Comparison of ENCODE assay signal across 8 mouse cellular contexts in genomic region chr11:78163681-78164603, GRCm38 (mm10). TPM values are rescaled to one million over a fixed set of nuclear protein-coding genes. Genes with fewer than 3 reads are reported as not detected.
DNase-seq lines count a peak whose midpoint lies in the region; ATAC-seq lines count a peak whose summit lies in the region.

No protein-coding gene starts in this region.

- peak overlapping the region; percentile 99 for H3K9ac ChIP-seq in kidney, embryonic 14.5 days (ENCODE audit: low read depth, low read length)

- H3K27me3 ChIP-seq in megakaryocyte, embryonic 14.5 days (replicated peaks): peaks cover 49% of the 10 kb centered on the region
- H3K27me3 ChIP-seq in heart, embryonic 10.5 days (ENCODE audit: insufficient read depth, poor library complexity, severe bottlenecking): peaks cover 9% of the 10 kb centered on the region
- H3K27me3 ChIP-seq in kidney, embryonic 14.5 days (ENCODE audit: control insufficient read depth, insufficient read depth, low read length): no peaks in the 10 kb centered on the region

- peaks cover 80% of the 10 kb centered on the region for H3K4me1 ChIP-seq in megakaryocyte, embryonic 14.5 days
- H3K4me1 ChIP-seq in heart, embryonic 10.5 days: peaks cover 61% of the 10 kb centered on the region
- peaks cover 31% of the 10 kb centered on the region for H3K4me1 ChIP-seq in kidney, embryonic 14.5 days (ENCODE audit: control insufficient read depth, insufficient read depth, low read length)

- peak overlapping the region; percentile 98 for H3K27ac ChIP-seq in heart, embryonic 10.5 days
- H3K27ac ChIP-seq in kidney, embryonic 14.5 days (ENCODE audit: low read depth, low read length): peak overlapping the region; percentile 99

- peak overlapping the region; percentile 96 for H3K4me3 ChIP-seq in megakaryocyte, embryonic 14.5 days (replicated peaks)
- peak overlapping the region; percentile 100 for H3K4me3 ChIP-seq in heart, embryonic 10.5 days
- H3K4me3 ChIP-seq in kidney, embryonic 14.5 days (ENCODE audit: low read length): peak overlapping the region; percentile 100

- no peak for ATAC-seq in megakaryocyte, adult 5-6 weeks (ENCODE audit: poor library complexity, severe bottlenecking)
- ATAC-seq in kidney, embryonic 14.5 days (ENCODE audit: low FRiP score, low TSS enrichment): peak; percentile 71

- peaks cover 41% of the 10 kb centered on the region for H3K36me3 ChIP-seq in megakaryocyte, embryonic 14.5 days (replicated peaks; ENCODE audit: low read length)
- peaks cover 47% of the 10 kb centered on the region for H3K36me3 ChIP-seq in heart, embryonic 10.5 days
- peaks cover 36% of the 10 kb centered on the region for H3K36me3 ChIP-seq in kidney, embryonic 14.5 days (ENCODE audit: control insufficient read depth, insufficient read depth, low read length)

- under 1% methylated on average over 22 of the region's 22 CpGs for WGBS in heart, embryonic 10.5 days
- WGBS in kidney, embryonic 14.5 days: under 1% methylated on average over 21 of the region's 22 CpGs

- H3K9me3 ChIP-seq in megakaryocyte, embryonic 14.5 days: no peaks in the 10 kb centered on the region
- H3K9me3 ChIP-seq in heart, embryonic 10.5 days: no peaks in the 10 kb centered on the region
- H3K9me3 ChIP-seq in kidney, embryonic 14.5 days (ENCODE audit: control insufficient read depth, low read length): no peaks in the 10 kb centered on the region

- H3K4me2 ChIP-seq in kidney, embryonic 14.5 days (replicated peaks; ENCODE audit: low read depth, low read length): peak overlapping the region; percentile 75

- DNase-seq in embryo, embryonic 10.5 days (ENCODE audit: low spot score): peak; percentile 93
- DNase-seq in heart, embryonic 10.5 days (ENCODE audit: low spot score): peak; percentile 91
- peak; percentile 36 for DNase-seq in lung, postnatal 14 days
- DNase-seq in spleen, postnatal 10 days (ENCODE audit: low spot score in 2 of 2): peak; percentile 56 to 67
- DNase-seq in c-Kit-positive CD71-positive TER-119-positive erythroid progenitor cells, embryonic 14.5 days (ENCODE audit: low spot score): no peak

RNA-seq across cellular contexts. Expression of gene Traf4, which starts 1.4 kb away (rescaled TPM):
- 4.8 and 6.3 TPM in 2 replicates for polyA plus RNA-seq in megakaryocyte, embryonic 14.5 days (2012; ENCODE audit: insufficient read depth, low replicate concordance)
- total RNA-seq in megakaryocyte, adult 5-6 weeks (2015): 1.3 TPM in 2 replicates
- 0.51 and 2.2 TPM in 2 replicates for total RNA-seq in megakaryocyte, adult 5-6 weeks (2017)
- polyA plus RNA-seq in heart, embryonic 10.5 days (2016; fragmentation: Nextera tagmentation; extraction: Ambion mirVana): 57.9 and 88.7 TPM in 2 replicates
- 68.2 and 111 TPM in 2 replicates for polyA plus RNA-seq in kidney, embryonic 14.5 days (2014; fragmentation: Nextera tagmentation; extraction: Ambion mirVana)

RNA-seq across cellular contexts. Expression of gene Nek8, which starts 12.5 kb away (rescaled TPM):
- polyA plus RNA-seq in megakaryocyte, embryonic 14.5 days (2012; ENCODE audit: insufficient read depth, low replicate concordance): 1.3 and 2.2 TPM in 2 replicates
- total RNA-seq in megakaryocyte, adult 5-6 weeks (2015): 2.4 and 8.6 TPM in 2 replicates
- 2.1 and 6.9 TPM in 2 replicates for total RNA-seq in megakaryocyte, adult 5-6 weeks (2017)
- 15.3 and 16.5 TPM in 2 replicates for polyA plus RNA-seq in heart, embryonic 10.5 days (2016; fragmentation: Nextera tagmentation; extraction: Ambion mirVana)
- polyA plus RNA-seq in kidney, embryonic 14.5 days (2014; fragmentation: Nextera tagmentation; extraction: Ambion mirVana): 15.8 and 20.6 TPM in 2 replicates

RNA-seq across cellular contexts. Expression of gene Tlcd1, which starts 12.6 kb away (rescaled TPM):
- 35.9 and 67.9 TPM in 2 replicates for polyA plus RNA-seq in megakaryocyte, embryonic 14.5 days (2012; ENCODE audit: insufficient read depth, low replicate concordance)
- total RNA-seq in megakaryocyte, adult 5-6 weeks (2015): 0.76 and 2.8 TPM in 2 replicates
- 1.0 and 1.3 TPM in 2 replicates for total RNA-seq in megakaryocyte, adult 5-6 weeks (2017)
- polyA plus RNA-seq in heart, embryonic 10.5 days (2016; fragmentation: Nextera tagmentation; extraction: Ambion mirVana): 16.9 and 18.7 TPM in 2 replicates
- 23.1 and 28.1 TPM in 2 replicates for polyA plus RNA-seq in kidney, embryonic 14.5 days (2014; fragmentation: Nextera tagmentation; extraction: Ambion mirVana)

RNA-seq across cellular contexts. Expression of gene Rpl23a, which starts 19.4 kb away (rescaled TPM):
- 151 and 1,521 TPM in 2 replicates for polyA plus RNA-seq in megakaryocyte, embryonic 14.5 days (2012; ENCODE audit: insufficient read depth, low replicate concordance)
- 2,467 and 2,664 TPM in 2 replicates for total RNA-seq in megakaryocyte, adult 5-6 weeks (2015)
- 2,641 and 2,675 TPM in 2 replicates for total RNA-seq in megakaryocyte, adult 5-6 weeks (2017)
- polyA plus RNA-seq in heart, embryonic 10.5 days (2016; fragmentation: Nextera tagmentation; extraction: Ambion mirVana): 863 and 999 TPM in 2 replicates
- polyA plus RNA-seq in kidney, embryonic 14.5 days (2014; fragmentation: Nextera tagmentation; extraction: Ambion mirVana): 1,650 and 2,291 TPM in 2 replicates

RNA-seq across cellular contexts. Expression of gene Rab34, which starts 24.3 kb away (rescaled TPM):
- 4.5 TPM in 1 of 2 replicates, not detected in the other for polyA plus RNA-seq in megakaryocyte, embryonic 14.5 days (2012; ENCODE audit: insufficient read depth, low replicate concordance)
- not detected in 2 replicates for total RNA-seq in megakaryocyte, adult 5-6 weeks (2015)
- total RNA-seq in megakaryocyte, adult 5-6 weeks (2017): 1.3 TPM in 1 of 2 replicates, not detected in the other
- polyA plus RNA-seq in heart, embryonic 10.5 days (2016; fragmentation: Nextera tagmentation; extraction: Ambion mirVana): 63.2 and 88.1 TPM in 2 replicates
- 128 and 156 TPM in 2 replicates for polyA plus RNA-seq in kidney, embryonic 14.5 days (2014; fragmentation: Nextera tagmentation; extraction: Ambion mirVana)
